Mouse (Mus musculus) limb, embryonic 14.5 days (tissue): ENCODE data around the gene Car8. TPM values are rescaled to one million over a fixed set of nuclear protein-coding genes. Genes with fewer than 3 reads are reported as not detected.

ENCODE experiments used
- ATAC-seq: fragments of 200-750 bp; cut with Nextera tagmentation; 2 replicates; pipeline ENCODE4 v1.8.0; 2017; ENCODE audit warnings: low read depth, moderate number of reproducible peaks, moderate TSS enrichment; ENCODE audit not compliant: low FRiP score
- DNase-seq: peaks from one replicate; pipeline ENCODE4 v3.0.0-alpha.2; 2015; ENCODE audit warnings: low spot score
- H3K27ac ChIP-seq: fragments of 300-500 bp; sonication (generic); replicated peaks from 2 replicates; pipeline ENCODE4 v1.5.1; 2014; ENCODE audit warnings: low read depth, mild to moderate bottlenecking, low read length, moderate library complexity, mixed read lengths
- H3K27me3 ChIP-seq: fragments of 300-500 bp; sonication (generic); 2 replicates; pipeline ENCODE4 v1.6.1; 2014; ENCODE audit warnings: low read length, mixed read lengths; ENCODE audit not compliant: control insufficient read depth, insufficient read depth
- H3K36me3 ChIP-seq: fragments of 300-500 bp; sonication (generic); 2 replicates; pipeline ENCODE4 v1.6.1; 2014; ENCODE audit warnings: mild to moderate bottlenecking, low read length, moderate library complexity, mixed read lengths; ENCODE audit not compliant: control insufficient read depth, insufficient read depth
- H3K4me1 ChIP-seq: fragments of 300-500 bp; sonication (generic); 2 replicates; pipeline ENCODE4 v1.6.1; 2014; ENCODE audit warnings: antibody characterized with exemption, low read length, mixed read lengths; ENCODE audit not compliant: control insufficient read depth, insufficient read depth
- H3K4me2 ChIP-seq: fragments of 300-500 bp; sonication (generic); replicated peaks from 2 replicates; pipeline ENCODE4 v1.6.1; 2014; ENCODE audit warnings: low read depth, mild to moderate bottlenecking, low read length, moderate library complexity; ENCODE audit not compliant: severe bottlenecking
- H3K4me3 ChIP-seq: fragments of 300-500 bp; sonication (generic); replicated peaks from 2 replicates; pipeline ENCODE4 v1.5.1; 2014; ENCODE audit warnings: low read length
- H3K9ac ChIP-seq: fragments of 300-500 bp; sonication (generic); 2 replicates; pipeline ENCODE4 v1.6.1; 2014; ENCODE audit warnings: mild to moderate bottlenecking, low read depth, low read length, moderate library complexity; ENCODE audit not compliant: severe bottlenecking
- H3K9me3 ChIP-seq: fragments of 300-500 bp; sonication (generic); 2 replicates; pipeline ENCODE4 v1.6.1; 2016; ENCODE audit warnings: low read length; ENCODE audit not compliant: control insufficient read depth
- POLR2A ChIP-seq: fragments of 200-500 bp; IDR thresholded peaks from 2 replicates; pipeline ENCODE4 v1.8.0; 2012; ENCODE audit warnings: inconsistent platforms, mild to moderate bottlenecking, moderate library complexity, borderline replicate concordance; ENCODE audit not compliant: insufficient read depth, insufficient read length; ENCODE audit errors: extremely low read depth
- WGBS: fragments of 180-500 bp; shearing (Covaris S2); extraction: QIAGEN DNeasy Blood & Tissue Kit; methylation state at CpG from one replicate; pipeline ENCODE4 v1.1.7; 2014; 5-methylcytosine and 5-hydroxymethylcytosine counted together
- polyA plus RNA-seq, 2 experiments: library from polyadenylated mRNA; depleted of rRNA in 1 of 2; stranded (reverse) in 1 of 2; unstranded in 1 of 2; fragments of >200 nt; fragmentation: Nextera tagmentation in 1 of 2; extraction: Ambion mirVana in 1 of 2; gene quantifications; 2 replicates each; pipeline versions ENCODE4 v1.2.1 to v1.2.3; 2012 to 2014

Gene Car8
- polyA plus RNA-seq, 2 experiments = 1.6 to 2.5 TPM

GRCm38 (mm10) chr4:8229661-8230298, 9.1 kb downstream of the Car8 start:
- 74% methylated on average over 3 of the region's 3 CpGs for WGBS
- H3K27ac ChIP-seq = no peak overlapping the region
- no peak overlapping the region for H3K4me2 ChIP-seq
- no peak for DNase-seq
- ATAC-seq = no peak
- H3K27me3 ChIP-seq = no peaks in the 10 kb centered on the region
- no peak for TF ChIP-seq POLR2A
- H3K4me1 ChIP-seq = no peaks in the 10 kb centered on the region
- no peaks in the 10 kb centered on the region for H3K36me3 ChIP-seq
- no peak overlapping the region for H3K9ac ChIP-seq
- no peaks in the 10 kb centered on the region for H3K9me3 ChIP-seq
- no peak overlapping the region for H3K4me3 ChIP-seq

DNA sequence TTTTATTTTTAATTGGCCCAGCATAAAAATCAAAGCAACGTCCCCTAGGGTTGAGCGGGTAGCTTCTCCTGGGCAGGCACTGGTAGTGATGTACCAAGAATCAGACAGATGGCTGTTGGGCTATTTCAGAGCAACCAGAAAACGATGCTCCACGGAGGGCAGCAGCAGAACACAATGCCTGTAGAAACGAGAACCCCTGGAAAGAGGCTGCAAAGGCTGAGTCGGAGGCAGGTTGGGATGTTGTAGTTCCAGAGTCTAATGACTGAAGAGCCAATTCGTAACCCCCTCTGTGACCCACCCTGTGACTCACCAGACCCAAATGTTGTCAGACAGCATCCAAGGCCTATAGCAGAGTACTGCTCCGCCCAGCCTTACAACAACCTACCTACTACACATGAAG, 19.9 kb downstream of the Car8 start:
- ATAC-seq = no peak
- H3K4me2 ChIP-seq = no peak overlapping the region
- H3K27me3 ChIP-seq = no peaks in the 10 kb centered on the region
- no peak overlapping the region for H3K9ac ChIP-seq
- TF ChIP-seq POLR2A = no peak
- WGBS = 89% methylated on average over 8 of the region's 8 CpGs
- H3K9me3 ChIP-seq = no peaks in the 10 kb centered on the region
- H3K4me3 ChIP-seq = no peak overlapping the region
- no peak for DNase-seq
- H3K4me1 ChIP-seq = no peaks in the 10 kb centered on the region
- no peaks in the 10 kb centered on the region for H3K36me3 ChIP-seq
- H3K27ac ChIP-seq = no peak overlapping the region

DNA sequence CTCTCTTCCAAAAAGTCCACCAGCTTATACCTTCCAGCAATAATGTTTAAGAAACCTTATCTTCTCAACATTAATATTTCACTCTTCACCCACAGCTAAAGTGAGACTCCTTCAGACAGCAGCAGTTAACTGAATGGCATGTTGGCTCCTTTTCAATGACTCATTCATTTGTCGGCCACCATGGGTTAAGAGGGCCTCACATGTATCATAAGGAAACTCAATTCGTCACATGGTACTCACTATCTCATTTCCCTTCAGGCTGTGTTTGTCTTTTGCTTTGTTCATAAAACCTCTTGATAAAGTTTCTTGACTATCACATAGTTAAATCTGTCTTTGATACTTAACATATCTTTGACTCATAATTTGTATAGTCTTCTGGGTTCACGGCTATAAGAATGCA, 20.8 kb downstream of the Car8 start:
- Histone ChIP-seq H3K4me2 (no peak overlapping the region), H3K36me3 (no peaks in the 10 kb centered on the region), H3K9me3 (no peaks in the 10 kb centered on the region), H3K4me3 (no peak overlapping the region), H3K9ac (no peak overlapping the region), H3K4me1 (no peaks in the 10 kb centered on the region), H3K27ac (no peak overlapping the region), H3K27me3 (no peaks in the 10 kb centered on the region)
- no peak for TF ChIP-seq POLR2A
- ATAC-seq = no peak
- 67% methylated on average over 3 of the region's 3 CpGs for WGBS
- no peak for DNase-seq

DNA sequence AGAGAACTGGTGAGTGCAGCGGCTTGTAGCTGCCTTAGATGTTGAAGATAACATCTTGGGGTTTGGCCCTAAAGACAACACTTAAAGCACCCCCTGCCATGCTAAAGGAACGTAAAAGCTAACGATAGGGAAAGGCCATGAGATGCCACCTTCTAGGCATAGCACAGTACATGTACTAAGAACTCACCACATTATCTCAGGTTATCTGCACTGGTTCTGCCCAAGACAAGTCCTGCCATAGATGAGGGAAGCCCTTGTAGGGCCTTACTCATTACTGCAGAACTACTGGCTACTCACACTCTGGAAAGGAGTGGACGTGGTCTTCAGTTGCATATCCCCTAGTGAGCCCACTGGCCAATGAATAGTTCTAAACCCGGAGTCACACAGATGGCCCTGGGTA, 21.6 kb downstream of the Car8 start:
- H3K27me3 ChIP-seq = no peaks in the 10 kb centered on the region
- ATAC-seq (no peak), DNase-seq (no peak)
- H3K9me3 ChIP-seq = no peaks in the 10 kb centered on the region
- TF ChIP-seq POLR2A = no peak
- no peak overlapping the region for H3K9ac ChIP-seq
- H3K27ac ChIP-seq = no peak overlapping the region
- H3K36me3 ChIP-seq = no peaks in the 10 kb centered on the region
- H3K4me1 ChIP-seq = no peaks in the 10 kb centered on the region
- no peak overlapping the region for H3K4me3 ChIP-seq
- 47% methylated on average over 5 of the region's 5 CpGs for WGBS
- H3K4me2 ChIP-seq = no peak overlapping the region

- Histone ChIP-seq H3K9me3 (no peaks in the 10 kb centered on the region), H3K4me3 (no peak overlapping the region), H3K36me3 (no peaks in the 10 kb centered on the region), H3K4me1 (no peaks in the 10 kb centered on the region), H3K4me2 (no peak overlapping the region), H3K9ac (no peak overlapping the region), H3K27me3 (no peaks in the 10 kb centered on the region), H3K27ac (no peak overlapping the region)
- no peak for TF ChIP-seq POLR2A
- DNase-seq (no peak), ATAC-seq (no peak)
- 23% methylated on average over 6 of the region's 6 CpGs for WGBS
Measured at GRCm38 (mm10) chr4:8216551-8216950, 22.3 kb downstream of the Car8 start.

GRCm38 (mm10) chr4:8213661-8214060, 25.2 kb downstream of the Car8 start:
- no peak overlapping the region for H3K4me2 ChIP-seq
- H3K27ac ChIP-seq = no peak overlapping the region
- no peaks in the 10 kb centered on the region for H3K9me3 ChIP-seq
- no peaks in the 10 kb centered on the region for H3K4me1 ChIP-seq
- no peak overlapping the region for H3K9ac ChIP-seq
- no peak for TF ChIP-seq POLR2A
- H3K4me3 ChIP-seq = no peak overlapping the region
- no peaks in the 10 kb centered on the region for H3K36me3 ChIP-seq
- DNase-seq (no peak), ATAC-seq (no peak)
- H3K27me3 ChIP-seq = no peaks in the 10 kb centered on the region
- WGBS = 71% methylated on average over 2 of the region's 2 CpGs
